Comparison of ENCODE assay signal across 9 mouse cellular contexts in the genomic region with DNA sequence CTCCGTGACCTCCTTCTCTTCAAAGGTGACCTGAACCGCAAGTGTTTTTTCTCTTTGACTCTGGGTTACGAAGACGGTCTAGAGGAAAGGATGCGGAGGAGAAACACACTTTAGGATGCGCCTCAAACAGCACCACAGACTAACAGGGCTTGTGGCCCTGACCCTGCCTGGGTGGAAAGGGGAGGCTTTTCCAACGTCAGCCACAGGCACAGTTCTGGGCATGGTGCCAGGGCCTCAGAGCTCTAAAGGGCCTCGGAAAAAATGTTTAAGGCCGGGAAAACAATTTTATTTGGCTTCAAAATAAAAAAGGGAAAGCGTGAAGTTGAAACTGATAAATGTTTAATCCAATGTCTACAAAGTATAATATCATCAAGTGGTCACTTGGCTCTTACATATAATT.
DNase-seq lines count a peak whose midpoint lies in the region.
"Had no signal": no experiment of that assay in that cellular context is flagged by ENCODE, and none has a peak within 500 bp of the region (broad histone marks: within the 10 kb centered on the region; RNA-seq: fewer than 3 reads in every experiment).

No protein-coding gene starts in this region.

- peak; percentile 58 to 59 for DNase-seq in heart, adult 18-20 months
- no peak for DNase-seq in heart, adult 11 months
- peak; percentile 46 to 60 for DNase-seq in right cerebral cortex, postnatal 10 days (ENCODE audit: low spot score in 2 of 2)
- DNase-seq in right cerebral cortex, postnatal 36 days (ENCODE audit: low spot score in 2 of 2): no peak
- peak; percentile 83 for DNase-seq in kidney, postnatal 14 days
- peak; percentile 50 for DNase-seq in testis, postnatal 14 days (ENCODE audit: low spot score)
- no peak for DNase-seq in left cerebral cortex, adult 9 months (ENCODE audit: low spot score in 2 of 2)
- no peak for DNase-seq in layer of hippocampus, adult 9-10 months (ENCODE audit: low spot score)
- DNase-seq: gastrocnemius, postnatal 25 days had no signal

Comparison
In these comparisons a context has a peak if more than half of its experiments do, and no peak if none do; other contexts are left out.
1. DNase-seq: peak in heart, adult 18-20 months (2 of 2), right cerebral cortex, postnatal 10 days (2 of 2), kidney, postnatal 14 days (single experiment) and testis, postnatal 14 days (single experiment); none in heart, adult 11 months (single experiment), right cerebral cortex, postnatal 36 days (0 of 2), left cerebral cortex, adult 9 months (0 of 2) and layer of hippocampus, adult 9-10 months (single experiment).